Mouse (Mus musculus): ENCODE measurements around the gene Eif1ad.
"Not testable (repeated sequence)": the region's sequence is repeated elsewhere in the genome, so short reads cannot be mapped to it uniquely, and the experiment has no call there.

Eif1ad gene

DNA sequence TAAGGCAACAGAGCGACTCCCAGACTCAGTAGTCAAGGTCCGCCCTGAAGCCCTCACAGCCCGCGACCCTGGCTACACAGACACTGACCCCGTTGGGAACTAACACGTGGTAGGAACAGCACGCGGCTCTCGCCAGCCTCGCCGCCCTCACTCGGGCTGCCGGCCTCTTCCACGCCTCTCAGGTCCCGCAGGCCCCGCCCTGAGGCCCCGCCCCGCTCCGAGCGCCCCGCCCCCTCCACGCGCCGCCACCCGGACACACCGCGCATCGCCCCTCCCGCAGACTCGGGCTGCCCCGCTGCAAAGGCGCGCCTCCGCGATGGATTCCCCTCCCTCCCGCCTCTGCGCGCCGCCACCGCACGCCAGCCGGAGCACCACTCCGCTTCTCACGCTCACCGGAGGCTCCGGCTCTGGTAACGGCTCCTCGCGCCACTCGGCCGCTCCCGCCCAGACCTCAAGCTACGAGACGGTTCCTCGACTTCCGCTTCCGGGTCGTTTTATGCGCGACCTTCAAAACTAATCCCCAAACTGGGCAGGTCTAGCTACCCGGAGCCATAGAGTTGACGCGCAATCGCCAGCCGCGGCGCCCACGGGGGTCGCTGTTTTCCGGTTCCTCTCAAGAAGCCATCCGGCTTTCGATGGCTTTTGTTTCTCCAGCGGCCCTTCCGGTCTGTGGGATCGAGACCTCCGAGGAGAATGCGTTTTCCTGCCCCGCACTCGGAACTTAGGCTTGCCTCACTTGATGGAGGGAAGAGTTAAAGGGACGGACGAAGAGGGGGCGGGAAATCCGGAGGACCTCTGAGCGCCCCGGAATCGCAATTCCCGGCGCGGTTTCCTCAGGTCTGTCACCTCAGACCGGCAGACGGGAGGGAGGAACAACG lies at the start of gene Eif1ad:
Gene Eif1ad (plus strand): TSS at position 567 of the 878 bp plus-strand sequence.
- DNase-seq (ENCODE audit: low spot score): peak; percentile 97

DNA sequence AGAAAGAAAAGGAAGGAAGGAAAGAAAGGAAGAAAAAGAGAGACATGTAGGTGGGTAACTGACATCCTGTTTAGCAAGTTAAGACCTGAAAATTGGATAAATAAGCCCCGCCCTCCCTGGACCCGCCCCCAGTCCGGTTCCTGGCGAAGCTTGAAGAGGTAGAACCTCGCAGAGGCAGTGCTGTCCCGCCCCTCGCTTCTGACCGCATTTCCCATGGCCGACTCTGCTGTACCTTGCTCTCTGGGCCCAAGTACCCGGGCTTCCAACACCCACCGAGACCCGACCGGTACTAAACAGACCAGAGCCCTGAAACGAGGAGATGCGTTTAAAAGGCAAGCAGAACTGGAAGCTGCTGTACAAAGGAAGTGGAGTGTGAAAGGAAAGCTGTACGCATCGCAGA lies 42.7 kb upstream of the Eif1ad start:
- DNase-seq (ENCODE audit: low spot score): no peak

DNA sequence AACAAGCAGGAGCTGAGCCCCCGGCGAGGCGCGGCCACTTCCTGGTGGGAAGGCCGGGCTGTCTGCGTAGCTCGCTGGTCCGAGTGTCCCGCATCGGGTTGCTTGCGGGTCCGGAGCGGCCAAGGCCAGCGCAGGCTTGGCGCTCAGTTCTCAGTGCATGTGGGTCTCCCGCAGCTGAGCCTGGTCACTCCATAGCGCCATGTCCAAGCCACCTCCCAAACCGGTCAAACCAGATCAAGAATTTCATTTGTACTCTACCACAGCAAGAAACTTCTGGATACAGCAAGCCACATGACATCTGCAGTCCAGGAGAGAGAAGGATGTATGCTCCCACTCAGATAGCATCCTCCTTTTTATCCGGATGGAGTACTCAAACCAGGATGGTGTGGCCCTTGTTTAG lies 38.6 kb upstream of the Eif1ad start:
- no peak for DNase-seq (ENCODE audit: low spot score)

DNA sequence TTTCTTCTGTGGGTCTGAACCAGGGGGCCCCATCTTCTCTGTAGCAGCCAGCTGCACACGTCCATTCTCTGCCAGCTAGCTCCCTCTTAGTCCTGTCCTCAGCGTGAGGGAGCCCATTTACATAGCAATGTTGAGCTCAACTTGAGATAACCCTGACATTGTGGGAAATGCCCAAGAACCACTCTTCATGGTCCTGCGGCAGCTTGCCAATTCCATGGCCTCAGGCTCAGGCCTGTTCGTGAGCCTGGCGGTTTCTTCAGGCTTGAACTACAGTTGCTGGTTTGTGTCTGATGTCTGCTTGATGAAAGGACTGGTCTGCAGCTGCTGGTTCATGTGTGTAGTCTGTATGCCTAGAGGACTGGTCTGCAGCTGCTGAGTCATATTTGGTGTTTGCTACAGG lies 31.8 kb upstream of the Eif1ad start:
- no peak for DNase-seq (ENCODE audit: low spot score)

DNA sequence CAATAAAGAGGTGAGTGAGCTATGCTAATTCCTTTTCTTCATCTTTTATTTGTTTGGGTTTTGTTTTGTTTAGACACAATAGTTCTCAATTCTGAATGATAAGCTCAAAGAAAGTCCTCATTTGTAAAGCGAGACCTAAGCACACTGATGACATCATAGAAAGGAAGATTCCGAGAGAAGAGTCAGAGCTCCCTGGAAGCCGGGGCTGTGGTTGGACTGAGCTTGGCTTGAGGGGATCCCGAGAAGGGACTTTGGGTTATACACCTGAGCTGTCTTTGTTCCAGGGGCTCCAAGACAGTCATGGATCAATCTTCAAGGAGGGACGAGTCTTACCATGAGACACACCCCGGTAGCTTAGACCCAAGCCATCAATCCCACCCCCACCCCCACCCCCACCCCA lies 31.1 kb upstream of the Eif1ad start, which contains the start of gene Catsper1:
Gene Catsper1 (plus strand): TSS at position 301 of the 400 bp plus-strand sequence.
- DNase-seq (ENCODE audit: low spot score): no peak

DNA sequence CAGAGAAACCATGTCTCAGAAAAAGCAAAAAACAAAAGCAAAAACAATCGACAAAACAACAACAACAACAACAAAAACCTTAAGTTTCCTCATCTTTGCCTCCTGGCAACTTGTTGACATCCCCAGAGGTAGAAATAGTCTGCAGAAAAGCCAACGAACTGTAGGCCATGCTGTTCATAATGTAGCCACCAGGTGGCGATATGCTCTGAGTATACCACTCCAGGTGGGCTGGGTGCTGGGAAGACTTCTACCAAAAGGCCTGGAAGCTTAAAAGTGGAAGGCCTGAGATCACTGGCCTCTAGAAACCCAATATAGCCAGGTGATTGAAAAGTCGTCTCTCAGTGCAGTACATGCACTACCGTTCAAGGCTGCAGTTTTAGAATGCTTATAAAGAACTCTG lies 28.6 kb upstream of the Eif1ad start:
- DNase-seq (ENCODE audit: low spot score): peak; percentile 88

DNA sequence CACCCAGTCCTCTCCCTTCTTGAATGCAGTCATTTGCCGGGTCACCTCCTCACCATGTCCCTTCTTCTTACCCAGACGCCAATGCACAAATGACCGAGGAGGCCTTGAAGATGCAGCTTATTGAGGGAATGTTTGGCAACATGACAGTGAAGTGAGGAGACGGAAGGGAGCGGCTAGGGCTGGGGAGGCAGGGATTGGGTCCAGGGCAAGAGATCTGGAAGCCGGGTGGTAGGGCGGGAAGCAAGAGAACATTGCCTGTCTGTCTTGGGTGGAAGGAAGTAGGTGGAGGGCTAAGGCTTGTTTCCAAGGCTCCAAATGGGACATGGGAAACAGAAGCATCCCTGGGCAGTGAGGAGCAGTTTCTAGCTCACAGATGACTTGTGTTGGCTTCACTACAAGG lies 25.2 kb upstream of the Eif1ad start:
- no peak for DNase-seq (ENCODE audit: low spot score)

DNA sequence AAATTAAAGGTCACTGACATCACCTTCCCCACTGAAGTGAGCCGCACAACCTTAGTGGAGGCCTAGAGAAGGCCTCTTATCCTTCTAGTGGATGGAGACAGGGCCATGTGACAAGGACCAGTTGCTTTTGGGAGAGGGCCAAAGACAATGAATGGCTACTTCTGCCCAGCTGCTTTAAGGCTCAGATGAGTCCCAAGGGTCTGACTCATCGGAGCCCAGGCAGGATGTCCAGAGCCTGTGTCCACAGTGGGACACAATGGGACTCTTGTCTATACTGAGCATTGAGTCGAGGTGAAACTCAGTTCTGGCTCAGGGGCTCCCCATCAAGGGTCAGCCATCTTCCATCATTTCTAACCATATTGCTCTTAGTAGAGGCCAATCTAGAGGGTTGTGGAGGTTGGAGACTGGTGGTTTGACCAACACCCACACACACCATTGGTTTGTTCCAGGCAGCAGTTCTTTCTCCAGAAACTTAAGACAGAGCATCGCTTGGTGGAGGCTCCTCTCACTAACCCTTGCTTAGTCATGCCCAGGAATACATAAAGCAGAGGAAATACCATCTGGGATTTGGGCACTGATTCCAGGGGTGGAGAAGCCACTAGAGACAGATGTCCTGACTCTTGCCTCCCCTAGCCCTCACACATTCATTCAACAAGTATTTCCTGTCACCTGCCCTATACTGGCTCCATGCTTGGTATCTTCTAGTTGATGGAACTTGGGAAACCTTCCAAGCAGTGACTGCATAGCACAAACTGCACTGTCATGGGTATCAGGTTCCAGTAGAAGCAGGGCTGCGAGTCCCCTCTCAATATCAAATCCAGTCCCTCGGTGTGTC lies 21.0 kb upstream of the Eif1ad start:
- no peak for DNase-seq (ENCODE audit: low spot score)

DNA sequence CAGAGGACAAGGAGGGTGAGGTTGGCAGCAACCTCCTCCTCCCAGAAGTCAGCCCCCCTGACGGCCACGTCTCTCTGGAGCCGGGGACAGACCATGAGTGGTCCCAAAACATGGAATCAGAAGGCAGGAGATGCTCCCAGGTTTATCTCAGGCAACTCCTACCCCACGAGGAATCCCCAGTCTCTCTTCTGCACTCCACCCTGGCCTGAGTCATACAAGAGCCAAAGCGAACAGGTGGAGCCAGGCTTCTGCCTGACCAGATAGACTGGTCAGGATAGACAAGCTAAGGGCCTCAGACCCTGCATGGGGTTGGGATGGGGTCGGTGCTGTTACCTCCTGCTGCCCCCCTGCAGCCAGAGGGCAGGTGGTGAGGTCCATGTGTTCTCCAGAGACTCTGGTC lies 18.5 kb upstream of the Eif1ad start:
- DNase-seq (ENCODE audit: low spot score): no peak

DNA sequence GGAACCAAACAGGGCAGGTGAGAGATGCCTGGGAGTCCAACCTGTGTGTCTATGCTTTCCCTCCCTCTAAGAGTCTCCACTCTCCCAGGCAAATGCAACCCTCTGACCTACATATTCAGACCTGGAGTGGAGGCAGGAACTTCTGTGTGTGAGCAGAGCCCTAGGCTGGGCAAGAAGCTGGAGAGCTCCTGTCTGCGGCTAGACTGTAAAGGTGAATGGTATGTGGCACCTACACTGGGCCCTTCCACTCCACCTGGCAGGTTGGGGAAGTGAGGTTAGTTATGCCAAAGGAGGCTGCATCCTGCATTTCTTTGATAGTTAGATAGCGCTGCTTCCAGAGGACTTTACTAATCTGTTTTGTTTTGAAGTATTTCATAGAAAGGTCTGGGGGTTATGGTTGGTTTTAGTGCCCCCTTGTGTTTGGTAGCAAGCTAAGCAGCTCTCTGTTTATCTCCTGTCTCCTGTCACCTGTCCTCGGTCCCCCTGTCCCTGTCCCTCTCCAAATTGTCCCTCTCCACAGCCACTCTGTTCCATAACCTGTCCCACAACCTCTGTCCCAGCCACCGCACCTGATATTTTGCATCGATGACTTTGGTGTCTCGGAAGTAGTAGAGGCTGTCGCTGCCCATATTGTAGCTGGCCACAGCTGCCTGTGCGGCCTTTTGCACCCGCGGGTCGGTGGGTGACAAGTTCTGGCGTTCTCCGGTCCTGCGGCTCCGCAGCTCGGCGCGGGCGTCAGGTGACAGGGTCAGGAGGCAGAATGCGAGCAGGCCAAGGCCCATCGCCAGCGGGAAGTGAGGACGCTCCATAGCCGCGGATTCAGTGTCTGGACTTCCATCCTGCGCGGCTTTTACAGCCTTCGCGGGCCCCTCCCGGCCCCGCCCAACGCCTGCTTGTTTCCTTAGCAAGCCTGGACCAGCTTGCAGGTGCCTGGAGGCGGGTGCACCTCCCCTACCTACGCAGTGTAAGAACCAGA lies 17.7 kb upstream of the Eif1ad start:
- peak; percentile 44 for DNase-seq (ENCODE audit: low spot score)

DNA sequence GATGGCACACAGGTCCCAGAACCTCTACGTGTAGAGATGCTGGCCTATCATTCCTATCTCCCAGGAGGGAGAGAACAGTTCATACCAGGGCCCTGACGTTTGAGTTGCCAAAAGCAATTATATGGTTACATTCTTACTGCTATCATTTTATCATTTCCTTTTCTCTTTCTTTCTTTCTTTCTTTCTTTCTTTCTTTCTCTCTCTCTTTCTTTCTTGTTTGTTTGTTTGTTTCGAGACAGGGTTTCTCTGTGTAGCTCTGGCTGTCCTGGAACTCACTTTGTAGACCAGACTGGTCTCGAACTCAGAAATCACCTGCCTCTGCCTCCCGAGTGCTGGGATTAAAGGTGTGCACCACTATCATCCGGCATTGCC lies 17.1 kb upstream of the Eif1ad start, which contains the start of gene Cst6:
Gene Cst6 (minus strand): TSS at position 73 of the 372 bp plus-strand sequence.
- not testable (repeated sequence) for DNase-seq (ENCODE audit: low spot score)

DNA sequence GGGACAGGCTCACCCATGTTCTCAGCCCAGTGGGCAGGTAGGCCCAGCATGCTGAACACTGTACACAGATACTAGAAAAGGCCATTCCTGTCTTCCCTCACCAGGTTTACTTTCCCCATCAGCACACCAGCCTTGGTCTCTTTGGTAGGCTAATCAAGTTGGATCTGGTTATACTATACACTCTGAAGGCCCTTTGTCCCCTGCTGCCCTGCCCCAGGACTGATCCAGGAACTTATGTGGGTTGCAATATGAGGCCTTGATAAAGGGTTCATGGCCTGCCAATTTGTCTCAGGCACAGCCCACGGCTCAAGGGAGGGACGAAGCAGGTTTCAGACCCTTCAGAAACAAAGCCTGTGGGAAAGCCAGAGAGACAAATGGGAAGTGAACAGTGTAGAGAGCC lies 12.9 kb upstream of the Eif1ad start:
- no peak for DNase-seq (ENCODE audit: low spot score)

DNA sequence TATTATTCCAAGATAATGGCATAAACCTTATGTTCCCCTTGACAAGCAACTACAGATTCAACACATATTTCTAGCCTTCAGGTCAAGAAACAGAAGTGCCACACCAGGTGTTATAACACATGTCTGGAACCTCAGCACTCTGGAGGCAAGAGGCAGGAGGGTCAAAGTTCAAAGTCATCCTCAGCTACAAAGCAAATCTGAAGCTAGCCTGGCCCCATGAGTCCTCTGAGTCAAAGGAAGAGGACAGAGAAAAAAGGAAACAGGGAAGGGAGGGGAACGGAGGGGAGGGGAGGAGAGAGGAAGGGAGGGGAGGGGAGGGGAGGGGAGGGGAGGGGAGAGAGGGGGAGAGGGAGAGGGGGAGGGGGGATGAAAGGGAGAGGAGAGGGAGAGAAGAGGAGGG lies 10.5 kb upstream of the Eif1ad start:
- DNase-seq (ENCODE audit: low spot score): peak; percentile 25

DNA sequence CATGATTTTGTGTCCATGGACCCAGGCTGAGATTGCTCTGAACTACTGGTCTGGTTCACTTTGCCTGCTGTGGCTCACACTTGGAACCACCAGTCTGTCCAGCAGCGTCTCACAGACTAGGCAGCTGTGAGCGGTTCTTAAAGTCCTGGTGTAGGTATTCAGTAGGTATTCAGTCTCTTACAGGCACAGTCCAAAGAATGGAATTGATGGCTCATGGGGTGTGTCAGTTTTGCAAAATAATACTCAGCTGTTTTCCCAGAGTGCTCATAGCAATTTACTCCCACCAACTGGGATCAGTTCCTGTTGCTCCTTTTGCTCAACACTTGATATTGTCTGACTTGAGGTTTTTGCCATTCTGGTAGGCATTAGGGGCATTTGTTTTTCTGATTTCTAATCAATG lies 4.4 kb upstream of the Eif1ad start:
- DNase-seq (ENCODE audit: low spot score): no peak

DNA sequence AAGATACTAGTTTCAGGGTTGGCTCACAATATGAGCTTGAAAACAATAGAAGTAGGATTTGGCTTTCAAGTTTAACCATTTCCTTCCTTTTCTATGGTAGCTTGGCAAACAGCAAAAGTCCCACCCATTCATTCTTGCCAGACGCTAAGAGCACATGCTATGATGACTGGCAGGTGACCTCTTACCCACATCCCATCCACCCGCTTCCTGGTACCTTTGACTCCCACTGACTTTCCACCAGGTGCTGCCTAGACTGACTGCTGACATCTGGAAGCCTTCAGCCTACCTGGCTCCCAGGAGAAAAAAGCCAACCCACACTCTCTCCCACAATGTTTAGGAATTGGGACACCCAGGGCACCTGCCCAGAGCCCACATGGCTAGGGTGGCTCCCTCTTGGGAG lies 2.4 kb upstream of the Eif1ad start:
- DNase-seq (ENCODE audit: low spot score): no peak

DNA sequence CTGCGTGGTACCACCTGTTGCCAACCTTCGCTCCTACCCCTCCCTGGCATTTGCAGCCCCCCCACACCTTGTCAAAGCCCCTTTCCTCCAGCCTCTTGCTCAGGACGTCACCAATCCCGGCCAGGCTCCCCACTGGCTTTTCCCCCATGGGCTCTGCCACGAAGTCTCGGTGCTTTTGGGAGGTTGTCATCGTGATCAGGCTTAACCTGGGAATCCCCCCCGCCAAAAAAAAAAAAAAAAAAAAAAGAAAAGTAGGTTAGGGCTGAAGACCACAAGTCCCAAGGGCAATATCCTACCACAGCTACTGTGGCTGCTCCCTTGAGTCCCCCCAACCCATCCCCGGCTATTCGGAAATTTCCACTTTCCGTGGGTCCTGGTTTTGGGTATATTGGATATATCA lies 790 bp upstream of the Eif1ad start:
- no peak for DNase-seq (ENCODE audit: low spot score)

DNA sequence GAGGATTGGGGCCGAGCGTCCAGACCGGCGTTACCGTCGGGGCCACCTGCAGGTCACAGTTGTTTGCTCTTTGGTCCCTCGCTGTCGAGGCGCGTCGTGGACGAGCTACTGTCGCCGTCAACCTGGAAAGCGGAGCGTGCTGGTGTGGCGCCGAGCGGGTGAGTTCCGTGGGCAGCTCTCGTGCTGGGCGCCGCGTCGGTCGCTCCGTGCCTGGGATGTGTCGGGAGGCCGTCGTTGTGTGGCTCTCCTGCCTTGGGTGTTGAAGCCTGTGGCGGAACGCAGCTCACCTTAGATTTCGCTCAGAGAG lies 465 bp downstream of the Eif1ad start, which contains the start of gene Banf1:
Gene Banf1 (minus strand): TSS at position 116 of the 307 bp plus-strand sequence.
- DNase-seq (ENCODE audit: low spot score): no peak

DNA sequence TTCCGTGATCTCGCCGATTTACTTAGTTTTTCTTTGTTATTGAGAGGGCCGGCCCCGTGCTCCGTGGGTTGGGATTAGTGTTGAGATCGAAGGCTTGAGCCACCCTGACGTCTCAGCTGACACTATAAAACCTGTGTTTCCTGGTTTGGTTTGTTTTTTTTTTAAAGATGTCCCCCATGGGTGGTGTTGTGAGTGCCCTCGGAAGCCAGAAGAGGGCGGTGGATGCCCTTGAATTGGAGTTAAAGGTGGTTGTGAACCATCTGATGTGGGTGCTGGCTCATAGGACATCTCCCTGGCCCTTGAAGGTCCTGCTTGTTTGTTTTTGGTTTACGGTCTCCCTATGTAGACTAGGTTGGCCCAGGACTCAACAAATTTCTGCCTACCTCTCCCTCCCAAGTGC lies 914 bp downstream of the Eif1ad start:
- DNase-seq (ENCODE audit: low spot score): no peak

DNA sequence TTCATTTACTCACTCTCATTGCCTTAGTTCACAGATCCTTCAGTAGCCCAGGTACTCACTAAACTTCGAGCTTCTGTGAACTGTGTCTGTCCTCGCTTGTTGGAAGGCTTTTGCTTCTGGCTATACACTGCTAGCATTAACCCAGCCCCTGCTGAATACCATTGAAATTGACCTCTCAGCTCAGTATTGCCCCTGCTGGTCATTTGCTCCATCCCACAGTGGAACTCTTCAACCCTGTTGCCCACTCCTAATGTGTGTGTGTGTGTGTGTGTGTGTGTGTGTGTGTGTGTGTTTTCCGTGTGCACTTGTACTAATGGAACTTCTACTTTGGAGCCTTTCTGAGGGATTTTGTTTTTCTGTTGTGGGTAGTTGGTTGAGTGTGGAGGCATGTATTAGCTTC lies 4.4 kb downstream of the Eif1ad start:
- no peak for DNase-seq (ENCODE audit: low spot score)

DNA sequence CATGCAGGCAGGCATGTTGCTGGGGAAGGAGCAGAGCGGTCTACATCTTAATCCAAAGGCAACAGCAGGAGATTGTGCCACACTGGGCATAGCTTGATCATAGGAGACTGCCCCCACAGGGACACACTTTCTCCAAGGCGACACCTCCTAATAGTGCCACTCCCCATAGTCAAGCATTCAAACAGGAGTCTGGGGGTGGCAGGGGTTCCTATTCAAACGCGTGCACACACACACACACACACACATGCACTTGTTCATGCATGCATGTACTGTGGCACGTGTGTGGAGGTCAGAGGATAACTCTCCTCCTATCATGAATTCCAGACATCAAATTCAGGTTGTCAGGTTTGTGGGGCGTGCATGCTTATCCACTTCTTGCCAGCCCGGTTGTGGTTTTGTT lies 6.2 kb downstream of the Eif1ad start:
- DNase-seq (ENCODE audit: low spot score): no peak

DNA sequence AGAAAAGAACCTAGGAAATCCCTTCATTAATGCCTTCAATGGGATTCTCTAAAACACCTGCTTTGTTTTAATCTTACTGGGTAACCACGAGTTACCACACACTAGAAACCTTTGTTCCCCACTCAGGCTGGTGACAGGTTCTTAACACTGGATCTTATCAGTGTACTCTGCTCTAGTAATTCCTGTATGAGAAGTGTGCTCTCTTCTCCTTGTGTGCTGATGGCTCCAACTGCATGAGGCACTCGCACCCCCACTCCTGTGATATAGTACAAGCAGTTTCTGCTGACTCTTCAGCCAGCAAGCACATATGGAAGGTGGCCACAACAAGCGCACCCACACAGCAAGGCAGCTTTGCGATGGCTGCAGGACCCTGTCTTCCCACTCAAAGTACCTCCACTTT lies 7.6 kb downstream of the Eif1ad start:
- no peak for DNase-seq (ENCODE audit: low spot score)

DNA sequence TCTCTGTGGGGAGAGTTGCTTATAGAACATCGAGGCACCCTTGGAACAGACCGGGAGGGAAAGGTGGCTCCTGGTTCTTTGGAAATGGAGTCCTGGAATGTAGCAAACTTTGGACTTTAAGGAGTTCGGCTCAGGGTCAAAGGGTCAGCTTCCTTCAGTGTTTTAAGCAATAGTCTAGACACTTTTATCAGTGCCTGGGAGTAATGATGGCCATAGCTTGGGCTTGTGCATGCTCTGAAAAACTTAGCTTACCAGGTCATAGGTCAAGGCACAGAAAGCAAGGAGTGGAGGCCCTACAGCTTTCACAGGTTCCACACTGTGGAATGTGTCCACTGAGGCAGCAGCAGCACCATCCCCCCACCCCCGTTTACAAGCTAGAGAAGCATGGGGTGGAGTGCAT lies 8.2 kb downstream of the Eif1ad start:
- no peak for DNase-seq (ENCODE audit: low spot score)
